Mouse (Mus musculus): ENCODE measurements around the gene Krt27.

DNA sequence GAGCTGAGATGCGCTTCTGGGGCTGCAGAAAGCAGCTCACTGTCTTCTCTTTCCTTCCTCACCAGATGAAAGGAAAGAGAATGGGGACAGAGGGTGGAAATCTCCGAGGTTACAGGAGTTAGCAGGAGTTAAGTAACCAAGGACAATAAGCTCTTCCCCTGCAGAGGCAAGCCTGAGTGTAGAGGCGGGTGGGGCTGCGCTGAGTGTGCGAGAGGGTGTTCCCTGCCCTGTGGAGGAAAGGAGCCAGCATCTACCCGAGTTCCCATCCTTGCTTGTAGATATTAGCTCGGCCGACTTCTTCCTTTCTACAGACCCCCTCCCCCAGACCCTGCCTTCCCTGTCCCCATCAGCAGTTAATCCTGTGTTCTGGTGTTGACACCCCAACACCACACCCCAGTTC, 47.9 kb upstream of the Krt27 start:
- no peak for TF ChIP-seq GATA1 (IDR thresholded peaks at IDR 0.05; ENCODE audit: borderline replicate concordance, low read length)
- no peak for TF ChIP-seq FLI1 (IDR thresholded peaks at IDR 0.05; ENCODE audit: low read length)

All from megakaryocyte, embryonic 14.5 days (primary cell).